Mouse (Mus musculus): ENCODE measurements at regions not wholly inside any gene's neighbourhood (a gene's known extent, or its start where the extent isn't known, plus 50 kb on each side); places are given as distances from the start of the nearest gene placed in this dataset.
"Not testable (repeated sequence)": the region's sequence is repeated elsewhere in the genome, so short reads cannot be mapped to it uniquely, and the experiment has no call there.

DNA sequence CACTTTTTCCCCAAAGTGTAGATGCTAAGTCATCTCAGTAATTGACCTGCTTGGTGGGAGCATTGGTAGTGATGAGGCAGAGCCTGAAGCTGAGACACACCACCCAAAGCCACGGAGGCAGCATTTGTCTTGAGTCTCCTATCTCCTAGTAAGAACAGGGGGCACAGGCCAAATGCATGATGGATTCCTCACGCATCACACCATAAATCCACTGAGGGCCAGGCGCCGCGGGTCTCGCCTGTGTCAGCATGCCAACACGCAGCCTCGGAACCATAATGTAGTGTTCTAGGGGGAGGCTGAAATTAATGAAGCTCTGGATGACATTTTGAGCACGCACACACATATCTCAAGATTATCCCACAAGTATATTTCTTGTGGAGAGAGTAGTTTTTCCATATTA is 521.5 kb downstream of the Bnc2 start:
- Histone ChIP-seq H3K36me3 (ENCODE audit: control insufficient read depth) (no peaks in the 10 kb centered on the region), H3K4me3 (replicated peaks) (no peak overlapping the region), H3K27me3 (ENCODE audit: control insufficient read depth) (no peaks in the 10 kb centered on the region), H3K4me1 (ENCODE audit: control insufficient read depth) (no peaks in the 10 kb centered on the region), H3K9me3 (ENCODE audit: control insufficient read depth, low read length) (0 out of 2 replicates have a peak, but pooled peaks cover 2% of the 10 kb centered on the region)
- TF ChIP-seq TAL1 (IDR thresholded peaks at IDR 0.05; ENCODE audit: low read length): no peak
- no peak for TF ChIP-seq GATA1 (IDR thresholded peaks at IDR 0.05; ENCODE audit: low read length)

DNA sequence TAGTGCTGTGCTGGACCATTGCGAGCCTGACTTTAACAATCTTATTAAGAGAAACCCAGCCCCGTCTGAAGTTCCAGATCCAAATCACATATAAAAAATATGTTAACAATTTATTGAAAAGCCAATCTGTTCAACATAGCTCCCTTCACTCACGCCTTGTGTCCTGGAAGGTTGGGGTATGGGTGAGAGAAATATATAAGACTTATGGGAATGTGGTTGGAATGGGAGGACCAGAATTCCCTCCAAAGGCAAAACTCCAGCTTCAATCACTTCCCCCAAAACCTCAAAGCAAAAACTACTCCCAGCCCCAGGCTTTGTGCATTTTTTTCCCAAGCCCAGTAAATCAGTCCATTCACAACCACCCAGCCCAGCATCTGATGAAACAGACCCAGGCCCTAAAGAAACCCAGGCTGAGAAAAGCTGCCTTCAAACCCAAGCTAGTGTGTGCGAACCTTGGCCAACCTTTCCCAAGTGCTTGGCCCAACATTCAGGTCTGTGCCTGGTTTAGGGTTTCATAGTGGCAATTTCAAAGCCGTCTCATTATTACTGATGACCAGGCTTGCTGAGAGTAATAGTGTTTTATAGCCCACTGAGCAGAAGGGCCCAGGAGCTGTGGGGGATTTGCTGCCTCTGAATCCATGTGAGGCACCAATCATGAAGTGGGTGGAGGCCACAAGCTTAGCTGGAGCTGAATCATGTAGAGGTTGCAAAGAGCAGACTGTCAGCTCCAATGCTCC is 517.0 kb downstream of the Bnc2 start:
- Histone ChIP-seq H3K36me3 (ENCODE audit: control insufficient read depth) (no peaks in the 10 kb centered on the region), H3K4me3 (replicated peaks) (no peak overlapping the region), H3K4me1 (ENCODE audit: control insufficient read depth) (no peaks in the 10 kb centered on the region), H3K27me3 (ENCODE audit: control insufficient read depth) (no peaks in the 10 kb centered on the region), H3K9me3 (ENCODE audit: control insufficient read depth, low read length) (peaks cover 2% of the 10 kb centered on the region; the same call in 1 of the 2 replicates)
- TF ChIP-seq TAL1 (IDR thresholded peaks at IDR 0.05; ENCODE audit: low read length): no peak
- TF ChIP-seq GATA1 (IDR thresholded peaks at IDR 0.05; ENCODE audit: low read length): no peak

DNA sequence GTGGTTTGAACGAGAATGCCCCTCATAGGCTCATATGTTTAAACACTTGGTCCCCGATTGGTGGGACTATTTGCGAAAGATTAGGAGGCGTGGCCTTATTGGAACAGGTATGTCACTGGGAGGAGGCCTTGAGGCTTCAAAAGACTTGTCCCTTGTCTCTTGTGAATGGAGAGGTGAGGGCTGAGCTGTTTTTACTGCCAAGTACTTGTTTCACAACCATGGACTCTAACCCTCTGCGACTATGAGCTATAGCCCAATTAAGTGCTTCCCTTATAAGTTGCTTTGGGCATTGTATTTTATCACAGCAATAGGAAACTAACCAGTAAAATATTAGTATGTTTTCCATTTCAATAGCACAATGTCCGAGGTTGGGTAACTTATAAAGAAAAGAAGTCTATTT is 511.7 kb downstream of the Bnc2 start:
- no peak for TF ChIP-seq TAL1 (IDR thresholded peaks at IDR 0.05; ENCODE audit: low read length)
- TF ChIP-seq GATA1 (IDR thresholded peaks at IDR 0.05; ENCODE audit: low read length): no peak
- Histone ChIP-seq H3K9me3 (ENCODE audit: control insufficient read depth, low read length) (no peaks in the 10 kb centered on the region; the same call in 1 of the 2 replicates), H3K4me3 (replicated peaks) (no peak overlapping the region), H3K27me3 (ENCODE audit: control insufficient read depth) (no peaks in the 10 kb centered on the region), H3K36me3 (ENCODE audit: control insufficient read depth) (no peaks in the 10 kb centered on the region), H3K4me1 (ENCODE audit: control insufficient read depth) (no peaks in the 10 kb centered on the region)

DNA sequence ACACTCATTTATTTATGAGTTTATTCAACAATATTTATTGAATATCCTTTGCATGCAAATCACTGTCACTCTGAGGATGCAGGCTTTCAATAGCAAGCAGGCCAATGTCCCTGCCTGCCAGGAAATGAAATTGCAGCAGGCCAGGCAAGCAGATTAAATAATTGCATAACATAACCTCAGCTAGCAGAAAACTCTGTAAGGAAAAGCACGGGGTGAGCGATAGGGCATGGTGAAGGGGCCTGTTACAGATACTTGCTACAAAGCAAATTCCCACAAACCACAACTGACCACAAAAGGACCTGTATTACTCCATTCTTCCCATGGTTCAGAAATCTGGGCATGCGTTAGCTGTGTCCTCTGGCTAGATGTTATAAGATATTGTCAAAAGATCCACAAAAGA is 509.8 kb downstream of the Bnc2 start:
- no peaks in the 10 kb centered on the region for H3K4me1 ChIP-seq (ENCODE audit: control insufficient read depth)
- TF ChIP-seq GATA1 (IDR thresholded peaks at IDR 0.05; ENCODE audit: low read length) (no peak), TAL1 (IDR thresholded peaks at IDR 0.05; ENCODE audit: low read length) (no peak)
- H3K9me3 ChIP-seq (ENCODE audit: control insufficient read depth, low read length): no peaks in the 10 kb centered on the region; the same call in 1 of the 2 replicates
- no peak overlapping the region for H3K4me3 ChIP-seq (replicated peaks)
- H3K36me3 ChIP-seq (ENCODE audit: control insufficient read depth): no peaks in the 10 kb centered on the region
- H3K27me3 ChIP-seq (ENCODE audit: control insufficient read depth): no peaks in the 10 kb centered on the region

DNA sequence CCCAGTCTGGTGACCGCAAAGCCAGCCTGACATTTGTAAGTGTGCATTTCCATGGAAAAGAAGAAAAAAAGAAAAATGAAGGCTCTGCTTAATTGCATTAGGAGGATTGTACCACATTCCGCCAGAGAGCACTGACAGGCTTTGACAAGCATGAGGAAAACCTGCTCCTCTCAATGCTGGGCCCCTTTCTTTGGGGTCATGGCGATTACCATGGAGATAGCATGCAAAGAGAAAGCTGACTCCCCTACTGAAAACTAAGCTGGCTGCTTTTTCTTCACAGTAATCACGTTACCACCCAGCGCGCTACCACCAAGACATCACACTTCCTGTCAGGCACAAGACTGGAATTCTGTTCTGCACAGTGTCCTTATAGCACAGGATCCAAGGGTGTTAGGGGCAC is 502.2 kb downstream of the Bnc2 start:
- H3K4me1 ChIP-seq (ENCODE audit: control insufficient read depth): no peaks in the 10 kb centered on the region
- no peaks in the 10 kb centered on the region for H3K27me3 ChIP-seq (ENCODE audit: control insufficient read depth)
- H3K4me3 ChIP-seq (replicated peaks): no peak overlapping the region
- TF ChIP-seq TAL1 (IDR thresholded peaks at IDR 0.05; ENCODE audit: low read length): no peak
- TF ChIP-seq GATA1 (IDR thresholded peaks at IDR 0.05; ENCODE audit: low read length): no peak
- H3K36me3 ChIP-seq (ENCODE audit: control insufficient read depth): no peaks in the 10 kb centered on the region
- no peaks in the 10 kb centered on the region; the same call in 1 of the 2 replicates for H3K9me3 ChIP-seq (ENCODE audit: control insufficient read depth, low read length)

DNA sequence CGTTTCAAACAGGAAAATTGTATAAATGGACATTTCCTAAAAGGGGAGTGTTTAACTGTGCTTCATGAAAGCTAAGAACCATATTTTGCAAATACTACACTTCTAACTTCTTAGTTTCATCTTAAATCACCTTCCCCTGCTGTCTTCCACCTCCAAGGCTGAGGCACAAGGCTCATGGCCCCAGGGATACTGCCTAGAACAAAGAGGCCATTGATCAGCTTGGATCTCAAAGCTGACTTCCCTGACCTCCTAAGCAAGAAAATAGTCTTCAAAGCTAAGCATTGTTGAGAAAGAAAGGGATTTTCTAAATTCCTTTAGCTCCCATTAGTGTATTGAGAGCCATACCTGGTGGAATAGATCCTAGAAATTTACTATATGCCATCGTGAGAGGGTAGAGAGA is 501.6 kb downstream of the Bnc2 start:
- Histone ChIP-seq H3K4me3 (replicated peaks) (no peak overlapping the region), H3K4me1 (ENCODE audit: control insufficient read depth) (no peaks in the 10 kb centered on the region), H3K36me3 (ENCODE audit: control insufficient read depth) (no peaks in the 10 kb centered on the region), H3K9me3 (ENCODE audit: control insufficient read depth, low read length) (no peaks in the 10 kb centered on the region; the same call in 1 of the 2 replicates), H3K27me3 (ENCODE audit: control insufficient read depth) (no peaks in the 10 kb centered on the region)
- no peak for TF ChIP-seq TAL1 (IDR thresholded peaks at IDR 0.05; ENCODE audit: low read length)
- TF ChIP-seq GATA1 (IDR thresholded peaks at IDR 0.05; ENCODE audit: low read length): no peak

DNA sequence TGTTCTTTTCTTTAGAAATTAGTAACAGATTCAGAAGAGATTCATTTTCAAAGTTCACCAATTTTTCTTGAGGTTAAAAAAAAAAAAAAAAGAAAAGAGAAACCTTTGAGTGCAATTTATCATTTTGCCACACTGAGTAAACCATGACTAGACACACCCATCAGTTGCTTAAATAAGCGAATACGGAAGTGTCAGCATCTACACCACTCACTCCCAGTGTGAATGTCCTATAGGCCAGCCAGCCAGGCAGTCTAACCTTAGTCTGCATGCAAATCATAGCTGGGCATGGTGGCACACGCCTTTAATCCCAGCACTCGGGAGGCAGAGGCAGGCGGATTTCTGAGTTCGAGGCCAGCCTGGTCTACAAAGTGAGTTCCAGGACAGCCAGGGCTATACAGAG is 498.6 kb downstream of the Bnc2 start:
- not testable (repeated sequence) for H3K27me3 ChIP-seq (ENCODE audit: control insufficient read depth); H3K4me1 ChIP-seq (ENCODE audit: control insufficient read depth); H3K9me3 ChIP-seq (ENCODE audit: control insufficient read depth, low read length); H3K36me3 ChIP-seq (ENCODE audit: control insufficient read depth); H3K4me3 ChIP-seq (replicated peaks)

DNA sequence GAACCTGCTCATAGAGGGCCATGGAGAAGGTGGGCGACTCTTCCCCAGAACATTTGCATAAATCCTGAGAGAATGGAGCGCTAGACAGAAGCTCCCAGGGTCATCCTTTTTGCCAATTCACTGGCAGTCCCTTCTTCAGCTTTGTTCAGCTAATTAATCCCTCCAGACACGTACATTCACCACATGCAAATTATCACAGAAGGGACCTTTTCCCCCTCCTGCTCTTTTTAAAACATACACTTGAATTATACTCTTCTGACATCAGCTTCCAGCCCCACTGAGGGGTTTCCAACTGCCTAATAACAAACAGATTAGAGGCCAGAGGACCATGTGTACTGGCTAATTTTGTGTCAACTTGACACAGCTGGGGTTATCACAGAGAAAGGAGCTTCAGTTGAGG is 497.2 kb downstream of the Bnc2 start:
- TF ChIP-seq GATA1 (IDR thresholded peaks at IDR 0.05; ENCODE audit: low read length) (no peak), TAL1 (IDR thresholded peaks at IDR 0.05; ENCODE audit: low read length) (no peak)

DNA sequence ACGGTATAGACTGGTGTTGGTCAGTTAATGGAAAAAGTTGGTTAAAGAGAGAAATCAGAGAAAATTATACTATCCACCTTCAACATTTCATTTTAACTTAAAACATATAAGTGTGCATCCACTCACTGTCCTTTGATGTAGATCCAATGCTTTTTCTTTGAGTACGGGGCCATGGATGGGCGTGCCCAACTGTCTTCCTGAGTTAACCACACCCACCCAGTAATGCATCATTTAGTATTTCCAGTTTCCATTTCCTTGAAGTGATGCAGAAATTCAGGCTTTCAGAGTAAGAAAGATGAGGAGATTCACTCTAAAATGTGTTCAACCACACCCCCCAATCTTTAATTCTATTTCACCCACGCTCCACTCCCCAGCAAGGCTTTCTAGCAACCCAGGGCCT is 490.6 kb downstream of the Bnc2 start:
- no peak for TF ChIP-seq TAL1 (IDR thresholded peaks at IDR 0.05; ENCODE audit: low read length)
- H3K4me3 ChIP-seq (replicated peaks): no peak overlapping the region
- no peaks in the 10 kb centered on the region for H3K4me1 ChIP-seq (ENCODE audit: control insufficient read depth)
- H3K36me3 ChIP-seq (ENCODE audit: control insufficient read depth): no peaks in the 10 kb centered on the region
- no peaks in the 10 kb centered on the region for H3K27me3 ChIP-seq (ENCODE audit: control insufficient read depth)
- H3K9me3 ChIP-seq (ENCODE audit: control insufficient read depth, low read length): peaks cover 7% of the 10 kb centered on the region

More for the DNA sequence above, 497.2 kb downstream of the Bnc2 start:
- Histone ChIP-seq H3K9me3 (ENCODE audit: control insufficient read depth, low read length) (no peaks in the 10 kb centered on the region; the same call in 1 of the 2 replicates), H3K27me3 (ENCODE audit: control insufficient read depth) (no peaks in the 10 kb centered on the region), H3K4me1 (ENCODE audit: control insufficient read depth) (no peaks in the 10 kb centered on the region), H3K4me3 (replicated peaks) (no peak overlapping the region), H3K36me3 (ENCODE audit: control insufficient read depth) (no peaks in the 10 kb centered on the region)

DNA sequence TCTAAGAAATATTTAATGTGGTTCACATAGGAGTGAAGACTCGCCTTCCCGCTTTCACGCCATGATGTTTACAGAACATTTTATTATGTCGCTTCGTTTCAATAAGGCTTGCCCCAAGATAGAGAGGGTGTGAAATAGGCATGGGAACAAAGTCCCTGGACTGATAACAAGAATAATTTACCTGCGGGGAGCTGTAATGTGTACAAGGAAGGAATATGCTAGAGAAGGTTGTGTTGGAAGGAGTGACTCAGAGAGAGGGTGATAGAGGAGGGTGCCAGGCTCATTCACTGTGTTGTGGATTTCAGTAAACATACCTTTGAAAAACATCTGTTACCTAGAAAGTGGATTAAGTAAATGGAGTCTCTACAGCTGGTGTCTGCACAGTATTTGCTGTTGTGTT is 490.2 kb downstream of the Bnc2 start:
- Histone ChIP-seq H3K4me3 (replicated peaks) (no peak overlapping the region), H3K27me3 (ENCODE audit: control insufficient read depth) (no peaks in the 10 kb centered on the region), H3K9me3 (ENCODE audit: control insufficient read depth, low read length) (peaks cover 9% of the 10 kb centered on the region), H3K4me1 (ENCODE audit: control insufficient read depth) (no peaks in the 10 kb centered on the region), H3K36me3 (ENCODE audit: control insufficient read depth) (no peaks in the 10 kb centered on the region)
- no peak for TF ChIP-seq GATA1 (IDR thresholded peaks at IDR 0.05; ENCODE audit: low read length)
- no peak for TF ChIP-seq TAL1 (IDR thresholded peaks at IDR 0.05; ENCODE audit: low read length)
